Mouse (Mus musculus): ENCODE results near the gene Cep68. TPM values are rescaled to one million over a fixed set of nuclear protein-coding genes. Genes with fewer than 3 reads are reported as not detected.

Cep68 gene
- polyA plus RNA-seq, 1 experiment from 2014 or later, result 31.0 TPM

GRCm38 (mm10) chr11:20247146-20247855 is 1.9 kb downstream of the Cep68 start:
- Histone ChIP-seq H3K4me2 (ENCODE audit: low read length) (peak overlapping the region; percentile 90), H3K9me3 (ENCODE audit: control insufficient read depth, low read length) (no peaks in the 10 kb centered on the region), H3K9ac (ENCODE audit: low read length) (no peak overlapping the region), H3K4me1 (ENCODE audit: control insufficient read depth in 2 of 2, insufficient read depth in 2 of 2, low read length in 2 of 2) (peaks cover 20 to 43% of the 10 kb centered on the region in 2 experiments), H3K27me3 (ENCODE audit: control insufficient read depth, insufficient read depth, low read length) (no peaks in the 10 kb centered on the region), H3K27ac (replicated peaks in 1 of 2; ENCODE audit: control insufficient read depth in 1 of 2, insufficient read depth in 1 of 2, low read depth in 2 of 2, low read length in 2 of 2) (no peak overlapping the region; a peak in 1 of 4 replicates), H3K4me3 (ENCODE audit: control insufficient read depth in 1 of 2, insufficient read depth in 1 of 2, low read depth in 1 of 2, low read length in 2 of 2) (no peak overlapping the region; a peak in 1 of 4 replicates), H3K36me3 (ENCODE audit: control insufficient read depth, insufficient read depth, low read length) (peaks cover 11% of the 10 kb centered on the region; the same call in 1 of the 2 replicates)
- ATAC-seq (ENCODE audit: insufficient number of reproducible peaks, insufficient read depth, low FRiP score, low read depth), result no peak
- WGBS, result 73% methylated on average over 8 of the region's 8 CpGs

GRCm38 (mm10) chr11:20246616-20247015 is 2.6 kb downstream of the Cep68 start:
- ATAC-seq (ENCODE audit: insufficient number of reproducible peaks, insufficient read depth, low FRiP score, low read depth), result no peak
- Histone ChIP-seq H3K36me3 (ENCODE audit: control insufficient read depth, insufficient read depth, low read length) (peaks cover 15% of the 10 kb centered on the region), H3K4me2 (ENCODE audit: low read length) (0 out of 2 replicates have a peak overlapping the region, but pooled peaks have one; percentile 2), H3K27ac (replicated peaks in 1 of 2; ENCODE audit: control insufficient read depth in 1 of 2, insufficient read depth in 1 of 2, low read depth in 2 of 2, low read length in 2 of 2) (no peak overlapping the region), H3K9me3 (ENCODE audit: control insufficient read depth, low read length) (no peaks in the 10 kb centered on the region), H3K9ac (ENCODE audit: low read length) (no peak overlapping the region), H3K4me3 (ENCODE audit: control insufficient read depth in 1 of 2, insufficient read depth in 1 of 2, low read depth in 1 of 2, low read length in 2 of 2) (no peak overlapping the region), H3K4me1 (ENCODE audit: control insufficient read depth in 2 of 2, insufficient read depth in 2 of 2, low read length in 2 of 2) (peaks cover 20 to 43% of the 10 kb centered on the region in 2 experiments), H3K27me3 (ENCODE audit: control insufficient read depth, insufficient read depth, low read length) (no peaks in the 10 kb centered on the region)
- WGBS, result 48% methylated on average over 1 of the region's 1 CpGs

- Histone ChIP-seq H3K4me2 (ENCODE audit: low read length) (no peak overlapping the region), H3K4me3 (ENCODE audit: control insufficient read depth in 1 of 2, insufficient read depth in 1 of 2, low read depth in 1 of 2, low read length in 2 of 2) (no peak overlapping the region), H3K4me1 (ENCODE audit: control insufficient read depth in 2 of 2, insufficient read depth in 2 of 2, low read length in 2 of 2) (peaks cover 20 to 43% of the 10 kb centered on the region in 2 experiments), H3K9me3 (ENCODE audit: control insufficient read depth, low read length) (no peaks in the 10 kb centered on the region), H3K36me3 (ENCODE audit: control insufficient read depth, insufficient read depth, low read length) (peaks cover 28% of the 10 kb centered on the region), H3K27me3 (ENCODE audit: control insufficient read depth, insufficient read depth, low read length) (no peaks in the 10 kb centered on the region), H3K27ac (replicated peaks in 1 of 2; ENCODE audit: control insufficient read depth in 1 of 2, insufficient read depth in 1 of 2, low read depth in 2 of 2, low read length in 2 of 2) (no peak overlapping the region), H3K9ac (ENCODE audit: low read length) (no peak overlapping the region)
- ATAC-seq (ENCODE audit: insufficient number of reproducible peaks, insufficient read depth, low FRiP score, low read depth), result no peak
- whole genome bisulfite sequencing, result 75% methylated on average over 6 of the region's 6 CpGs
Observed at GRCm38 (mm10) chr11:20245316-20245715, 3.9 kb downstream of the Cep68 start.

GRCm38 (mm10) chr11:20244336-20245290 is 4.6 kb downstream of the Cep68 start:
- Histone ChIP-seq H3K4me1 (ENCODE audit: control insufficient read depth in 2 of 2, insufficient read depth in 2 of 2, low read length in 2 of 2) (peaks cover 20 to 43% of the 10 kb centered on the region in 2 experiments), H3K4me3 (ENCODE audit: control insufficient read depth in 1 of 2, insufficient read depth in 1 of 2, low read depth in 1 of 2, low read length in 2 of 2) (no peak overlapping the region), H3K27me3 (ENCODE audit: control insufficient read depth, insufficient read depth, low read length) (no peaks in the 10 kb centered on the region), H3K4me2 (ENCODE audit: low read length) (no peak overlapping the region), H3K9me3 (ENCODE audit: control insufficient read depth, low read length) (no peaks in the 10 kb centered on the region), H3K36me3 (ENCODE audit: control insufficient read depth, insufficient read depth, low read length) (peaks cover 36% of the 10 kb centered on the region), H3K27ac (replicated peaks in 1 of 2; ENCODE audit: control insufficient read depth in 1 of 2, insufficient read depth in 1 of 2, low read depth in 2 of 2, low read length in 2 of 2) (no peak overlapping the region), H3K9ac (ENCODE audit: low read length) (no peak overlapping the region)
- no peak for ATAC-seq (ENCODE audit: insufficient number of reproducible peaks, insufficient read depth, low FRiP score, low read depth)
- WGBS, result 71% methylated on average over 16 of the region's 16 CpGs

- Histone ChIP-seq H3K9ac (ENCODE audit: low read length) (no peak overlapping the region), H3K27me3 (ENCODE audit: control insufficient read depth, insufficient read depth, low read length) (no peaks in the 10 kb centered on the region), H3K36me3 (ENCODE audit: control insufficient read depth, insufficient read depth, low read length) (peaks cover 48% of the 10 kb centered on the region), H3K4me2 (ENCODE audit: low read length) (no peak overlapping the region), H3K27ac (replicated peaks in 1 of 2; ENCODE audit: control insufficient read depth in 1 of 2, insufficient read depth in 1 of 2, low read depth in 2 of 2, low read length in 2 of 2) (no peak overlapping the region), H3K4me1 (ENCODE audit: control insufficient read depth in 2 of 2, insufficient read depth in 2 of 2, low read length in 2 of 2) (peaks cover 20 to 42% of the 10 kb centered on the region in 2 experiments), H3K4me3 (ENCODE audit: control insufficient read depth in 1 of 2, insufficient read depth in 1 of 2, low read depth in 1 of 2, low read length in 2 of 2) (no peak overlapping the region), H3K9me3 (ENCODE audit: control insufficient read depth, low read length) (no peaks in the 10 kb centered on the region)
- 34% methylated on average over 9 of the region's 9 CpGs for WGBS
- ATAC-seq (ENCODE audit: insufficient number of reproducible peaks, insufficient read depth, low FRiP score, low read depth), result no peak
Observed at GRCm38 (mm10) chr11:20243214-20243913, 5.9 kb downstream of the Cep68 start.

- peaks cover 57% of the 10 kb centered on the region for H3K36me3 ChIP-seq (ENCODE audit: control insufficient read depth, insufficient read depth, low read length)
- no peak overlapping the region for H3K4me3 ChIP-seq (ENCODE audit: control insufficient read depth in 1 of 2, insufficient read depth in 1 of 2, low read depth in 1 of 2, low read length in 2 of 2)
- no peak overlapping the region for H3K4me2 ChIP-seq (ENCODE audit: low read length)
- peaks cover 18 to 33% of the 10 kb centered on the region in 2 experiments for H3K4me1 ChIP-seq (ENCODE audit: control insufficient read depth in 2 of 2, insufficient read depth in 2 of 2, low read length in 2 of 2)
- no peak for ATAC-seq (ENCODE audit: insufficient number of reproducible peaks, insufficient read depth, low FRiP score, low read depth)
- WGBS, result 90% methylated on average over 6 of the region's 6 CpGs
- H3K9me3 ChIP-seq (ENCODE audit: control insufficient read depth, low read length), result no peaks in the 10 kb centered on the region
- H3K9ac ChIP-seq (ENCODE audit: low read length), result no peak overlapping the region
- no peak overlapping the region for H3K27ac ChIP-seq (replicated peaks in 1 of 2; ENCODE audit: control insufficient read depth in 1 of 2, insufficient read depth in 1 of 2, low read depth in 2 of 2, low read length in 2 of 2)
- H3K27me3 ChIP-seq (ENCODE audit: control insufficient read depth, insufficient read depth, low read length), result no peaks in the 10 kb centered on the region
Observed at GRCm38 (mm10) chr11:20242366-20243056, 6.7 kb downstream of the Cep68 start.

- WGBS, result 91% methylated on average over 7 of the region's 7 CpGs
- peaks cover 11 to 22% of the 10 kb centered on the region in 2 experiments for H3K4me1 ChIP-seq (ENCODE audit: control insufficient read depth in 2 of 2, insufficient read depth in 2 of 2, low read length in 2 of 2)
- no peaks in the 10 kb centered on the region for H3K9me3 ChIP-seq (ENCODE audit: control insufficient read depth, low read length)
- H3K27ac ChIP-seq (replicated peaks in 1 of 2; ENCODE audit: control insufficient read depth in 1 of 2, insufficient read depth in 1 of 2, low read depth in 2 of 2, low read length in 2 of 2), result no peak overlapping the region
- ATAC-seq (ENCODE audit: insufficient number of reproducible peaks, insufficient read depth, low FRiP score, low read depth), result no peak
- H3K27me3 ChIP-seq (ENCODE audit: control insufficient read depth, insufficient read depth, low read length), result no peaks in the 10 kb centered on the region
- peaks cover 69% of the 10 kb centered on the region for H3K36me3 ChIP-seq (ENCODE audit: control insufficient read depth, insufficient read depth, low read length)
- no peak overlapping the region for H3K4me3 ChIP-seq (ENCODE audit: control insufficient read depth in 1 of 2, insufficient read depth in 1 of 2, low read depth in 1 of 2, low read length in 2 of 2)
- no peak overlapping the region for H3K9ac ChIP-seq (ENCODE audit: low read length)
- H3K4me2 ChIP-seq (ENCODE audit: low read length), result no peak overlapping the region
Observed at GRCm38 (mm10) chr11:20241311-20241710, 7.9 kb downstream of the Cep68 start.

Measured in heart, embryonic 14.5 days (tissue).